Mouse (Mus musculus): ENCODE data around the gene Olfr1324.
"Not testable (repeated sequence)": the region's sequence is repeated elsewhere in the genome, so short reads cannot be mapped to it uniquely, and the experiment has no call there.

Olfr1324 gene

GRCm38 (mm10) chrX:50428398-50428797, at the start of gene Olfr1324:
Gene Olfr1324, minus strand, starts transcription at chrX:50428498.
- DNase-seq (ENCODE audit: low read depth, low spot score) = no peak

GRCm38 (mm10) chrX:50470341-50470740, 42.0 kb upstream of the Olfr1324 start:
- not testable (repeated sequence) for DNase-seq (ENCODE audit: low read depth, low spot score)

GRCm38 (mm10) chrX:50456136-50456535, 27.8 kb upstream of the Olfr1324 start:
- DNase-seq (ENCODE audit: low read depth, low spot score) = no peak

- no peak for DNase-seq (ENCODE audit: low read depth, low spot score)
Measured at GRCm38 (mm10) chrX:50443352-50443751, 15.1 kb upstream of the Olfr1324 start.

- no peak for DNase-seq (ENCODE audit: low read depth, low spot score)
Measured at GRCm38 (mm10) chrX:50442696-50443095, 14.4 kb upstream of the Olfr1324 start.

GRCm38 (mm10) chrX:50432499-50432898, 4.2 kb upstream of the Olfr1324 start:
- no peak for DNase-seq (ENCODE audit: low read depth, low spot score)

GRCm38 (mm10) chrX:50427712-50428328, 478 bp downstream of the Olfr1324 start:
- no peak for DNase-seq (ENCODE audit: low read depth, low spot score)

GRCm38 (mm10) chrX:50425899-50426436, 2.3 kb downstream of the Olfr1324 start:
- DNase-seq (ENCODE audit: low read depth, low spot score) = no peak

GRCm38 (mm10) chrX:50410361-50410760, 17.9 kb downstream of the Olfr1324 start:
- DNase-seq (ENCODE audit: low read depth, low spot score) = not testable (repeated sequence)

- DNase-seq (ENCODE audit: low read depth, low spot score) = not testable (repeated sequence)
Measured at GRCm38 (mm10) chrX:50390616-50391015, 37.7 kb downstream of the Olfr1324 start.

- DNase-seq (ENCODE audit: low read depth, low spot score) = no peak
Measured at GRCm38 (mm10) chrX:50374978-50375377, 53.3 kb downstream of the Olfr1324 start.
